Mouse (Mus musculus) hindbrain, embryonic 11.5 days (tissue): ENCODE measurements around the gene Abca3. TPM values are rescaled to one million over a fixed set of nuclear protein-coding genes. Genes with fewer than 3 reads are reported as not detected.
"Not testable (repeated sequence)": the region's sequence is repeated elsewhere in the genome, so short reads cannot be mapped to it uniquely, and the experiment has no call there.

ENCODE experiments used
- ATAC-seq: fragments of 200-750 bp; cut with Nextera tagmentation; 2 replicates; pipeline ENCODE4 v1.8.0; 2017; ENCODE audit warnings: mild to moderate bottlenecking, moderate TSS enrichment, moderate library complexity; ENCODE audit not compliant: low FRiP score
- DNase-seq: peaks from one replicate; pipeline ENCODE4 v3.0.0-alpha.2; 2015; ENCODE audit warnings: low spot score
- H3K27ac ChIP-seq: fragments of 300-500 bp; sonication (generic); 2 replicates; pipeline ENCODE4 v1.5.1; 2014; ENCODE audit warnings: mild to moderate bottlenecking, low read depth, low read length
- H3K27me3 ChIP-seq: fragments of 300-500 bp; sonication (generic); 2 replicates; pipeline ENCODE4 v1.6.1; 2014; ENCODE audit warnings: mild to moderate bottlenecking, low read length, moderate library complexity, mixed read lengths; ENCODE audit not compliant: control insufficient read depth, insufficient read depth
- H3K36me3 ChIP-seq: fragments of 300-500 bp; sonication (generic); 2 replicates; pipeline ENCODE4 v1.6.1; 2014; ENCODE audit warnings: mild to moderate bottlenecking, low read length, moderate library complexity, mixed read lengths; ENCODE audit not compliant: control insufficient read depth, insufficient read depth
- H3K4me1 ChIP-seq: fragments of 300-500 bp; sonication (generic); replicated peaks from 2 replicates; pipeline ENCODE4 v1.6.1; 2014; ENCODE audit warnings: low read length, mixed read lengths; ENCODE audit not compliant: control insufficient read depth, insufficient read depth
- H3K4me2 ChIP-seq: fragments of 300-500 bp; sonication (generic); replicated peaks from 2 replicates; pipeline ENCODE4 v1.6.1; 2014; ENCODE audit warnings: mild to moderate bottlenecking, low read depth, low read length
- H3K4me3 ChIP-seq: fragments of 300-500 bp; sonication (generic); 2 replicates; pipeline ENCODE4 v1.5.1; 2014; ENCODE audit warnings: low read depth, low read length
- H3K9ac ChIP-seq: fragments of 300-500 bp; sonication (generic); 2 replicates; pipeline ENCODE4 v1.6.1; 2014; ENCODE audit warnings: low read depth, low read length
- H3K9me3 ChIP-seq: fragments of 300-500 bp; sonication (generic); 2 replicates; pipeline ENCODE4 v1.6.1; 2016; ENCODE audit warnings: low read length; ENCODE audit not compliant: control insufficient read depth
- WGBS: fragments of 180-500 bp; shearing (Covaris S2); extraction: QIAGEN DNeasy Blood & Tissue Kit; methylation state at CpG from one replicate; pipeline ENCODE4 v1.1.7; 2014; 5-methylcytosine and 5-hydroxymethylcytosine counted together
- polyA plus RNA-seq: library from polyadenylated mRNA; unstranded; fragments of >200 nt; fragmentation: Nextera tagmentation; extraction: Ambion mirVana; gene quantifications from 2 replicates; pipeline ENCODE4 v1.2.1, GENCODE M21; 2014

The Abca3 gene
- polyA plus RNA-seq, 1 experiment from 2014 or later = 14.1 TPM

- Histone ChIP-seq H3K4me2 (peak overlapping the region; percentile 96), H3K4me1 (0 out of 2 replicates have a peak, but pooled peaks cover 5% of the 10 kb centered on the region), H3K27ac (no peak overlapping the region), H3K27me3 (no peaks in the 10 kb centered on the region), H3K9ac (no peak overlapping the region), H3K4me3 (peak overlapping the region; percentile 96; the same call in 1 of the 2 replicates), H3K9me3 (no peaks in the 10 kb centered on the region), H3K36me3 (peaks cover 6% of the 10 kb centered on the region)
- 89% methylated on average over 3 of the region's 3 CpGs for WGBS
- ATAC-seq = no peak
- no peak for DNase-seq
These were observed 64.4 kb downstream of the Abca3 start for GRCm38 (mm10) chr17:24416051-24416652.

- DNase-seq (no peak), ATAC-seq (no peak)
- WGBS = 95% methylated on average over 4 of the region's 4 CpGs
- Histone ChIP-seq H3K4me1 (no peaks in the 10 kb centered on the region), H3K4me2 (no peak overlapping the region), H3K27ac (no peak overlapping the region), H3K27me3 (no peaks in the 10 kb centered on the region), H3K9me3 (no peaks in the 10 kb centered on the region), H3K4me3 (no peak overlapping the region), H3K9ac (no peak overlapping the region), H3K36me3 (peaks cover 23% of the 10 kb centered on the region)
These were observed 71.4 kb downstream of the Abca3 start for GRCm38 (mm10) chr17:24423114-24423513.

GRCm38 (mm10) chr17:24424489-24424888, 72.7 kb downstream of the Abca3 start:
- 94% methylated on average over 5 of the region's 5 CpGs for WGBS
- H3K9ac ChIP-seq = no peak overlapping the region
- no peak for DNase-seq
- H3K4me3 ChIP-seq = no peak overlapping the region
- H3K27ac ChIP-seq = no peak overlapping the region
- H3K27me3 ChIP-seq = no peaks in the 10 kb centered on the region
- no peaks in the 10 kb centered on the region for H3K4me1 ChIP-seq
- H3K36me3 ChIP-seq = peaks cover 21% of the 10 kb centered on the region
- H3K9me3 ChIP-seq = no peaks in the 10 kb centered on the region
- no peak overlapping the region for H3K4me2 ChIP-seq
- no peak for ATAC-seq

GRCm38 (mm10) chr17:24425326-24425725, 73.6 kb downstream of the Abca3 start:
- H3K9me3 ChIP-seq, H3K4me2 ChIP-seq, H3K27me3 ChIP-seq, H3K4me1 ChIP-seq, H3K9ac ChIP-seq, DNase-seq, H3K27ac ChIP-seq, H3K4me3 ChIP-seq, ATAC-seq: not testable (repeated sequence)
- 99% methylated on average over 4 of the region's 8 CpGs for WGBS
- peaks cover 21% of the 10 kb centered on the region for H3K36me3 ChIP-seq

DNA sequence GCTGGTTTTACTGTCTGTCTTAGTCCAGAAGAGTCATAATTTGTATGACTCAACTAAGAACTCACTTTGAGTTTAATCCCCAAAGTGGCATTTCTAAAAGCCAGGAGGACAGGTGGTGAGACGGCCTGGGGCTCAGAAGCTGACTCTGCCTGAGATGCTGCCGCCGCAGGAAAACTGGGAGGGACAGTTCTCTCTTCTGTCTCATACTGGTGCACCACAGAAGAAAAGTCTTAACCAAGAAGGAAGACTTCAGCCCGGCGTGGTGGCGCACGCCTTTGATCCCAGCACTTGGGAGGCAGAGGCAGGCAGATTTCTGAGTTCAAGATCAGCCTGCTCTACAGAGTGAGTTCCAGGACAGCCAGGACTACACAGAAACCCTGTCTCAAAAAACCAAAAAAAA, 74.2 kb downstream of the Abca3 start:
- no peak overlapping the region for H3K27ac ChIP-seq

DNA sequence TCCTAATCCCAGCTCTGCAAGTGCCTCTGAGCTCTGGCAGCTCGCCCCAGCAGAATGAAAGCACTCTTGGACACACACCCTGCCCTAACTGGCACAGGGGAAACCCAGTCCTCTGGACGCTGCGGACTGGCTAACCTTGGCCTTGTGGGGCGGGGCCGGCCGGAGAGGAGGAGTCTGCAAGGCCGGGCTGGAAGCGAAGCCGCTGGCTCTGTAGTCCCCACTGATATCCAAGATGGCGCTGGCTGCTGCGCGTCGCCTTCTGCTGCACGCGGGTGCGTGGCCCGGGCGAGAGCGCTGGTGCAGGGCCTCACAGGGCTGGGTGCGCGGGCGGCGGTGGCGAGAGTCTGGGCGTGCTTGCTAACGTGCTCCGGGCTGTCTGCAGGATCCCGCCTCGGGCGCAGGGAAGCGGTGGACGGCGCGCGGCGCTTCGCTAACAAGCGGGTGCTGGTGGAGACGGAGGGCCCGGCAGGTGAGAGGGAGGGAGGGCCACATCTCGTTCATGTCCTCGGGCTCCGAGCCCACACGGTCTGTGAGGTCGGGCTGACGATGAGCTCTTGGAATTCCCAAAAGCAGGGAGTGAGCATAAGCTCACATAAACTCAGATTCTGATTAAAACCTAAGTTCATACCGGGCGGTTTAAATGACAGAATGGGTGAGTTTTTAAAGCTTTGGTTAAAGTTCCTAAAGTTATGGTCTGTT, 74.9 kb downstream of the Abca3 start, which contains the start of gene Eci1:
Eci1 (plus strand) TSS at position 171 of the 699 bp plus-strand sequence.
- H3K9ac ChIP-seq = peak within 1 kb of the TSS; percentile 80
- under 1% methylated on average over 47 of the region's 48 CpGs for WGBS
- H3K4me3 ChIP-seq = peak within 1 kb of the TSS; percentile 60
- peak within 1 kb of the TSS; percentile 64 for H3K4me2 ChIP-seq
- H3K27me3 ChIP-seq = no peaks in the 10 kb centered on the region
- H3K9me3 ChIP-seq = no peaks in the 10 kb centered on the region
- H3K4me1 ChIP-seq = no peaks in the 10 kb centered on the region
- peaks cover 13% of the 10 kb centered on the region for H3K36me3 ChIP-seq
- peak; percentile 91 for DNase-seq
- H3K27ac ChIP-seq = peak within 1 kb of the TSS; percentile 76
- peak; percentile 98 for ATAC-seq

More for the DNA sequence above, 74.2 kb downstream of the Abca3 start:
- H3K27me3 ChIP-seq = no peaks in the 10 kb centered on the region
- DNase-seq (no peak), ATAC-seq (no peak)
- no peaks in the 10 kb centered on the region for H3K4me1 ChIP-seq
- 90% methylated on average over 7 of the region's 7 CpGs for WGBS
- no peak overlapping the region for H3K9ac ChIP-seq
- peaks cover 20% of the 10 kb centered on the region for H3K36me3 ChIP-seq
- H3K4me3 ChIP-seq = no peak overlapping the region
- no peak overlapping the region for H3K4me2 ChIP-seq
- no peaks in the 10 kb centered on the region for H3K9me3 ChIP-seq

GRCm38 (mm10) chr17:24427170-24427557, 75.4 kb downstream of the Abca3 start:
- Histone ChIP-seq H3K4me1 (no peaks in the 10 kb centered on the region), H3K9me3 (no peaks in the 10 kb centered on the region), H3K27me3 (no peaks in the 10 kb centered on the region), H3K36me3 (peaks cover 10% of the 10 kb centered on the region), H3K27ac (0 out of 2 replicates have a peak overlapping the region, but pooled peaks have one; percentile 2), H3K9ac (peak overlapping the region; percentile 80), H3K4me3 (peak overlapping the region; percentile 60), H3K4me2 (peak overlapping the region; percentile 64)
- 11% methylated on average over 8 of the region's 8 CpGs for WGBS
- no peak for ATAC-seq
- DNase-seq = peak; percentile 33

DNA sequence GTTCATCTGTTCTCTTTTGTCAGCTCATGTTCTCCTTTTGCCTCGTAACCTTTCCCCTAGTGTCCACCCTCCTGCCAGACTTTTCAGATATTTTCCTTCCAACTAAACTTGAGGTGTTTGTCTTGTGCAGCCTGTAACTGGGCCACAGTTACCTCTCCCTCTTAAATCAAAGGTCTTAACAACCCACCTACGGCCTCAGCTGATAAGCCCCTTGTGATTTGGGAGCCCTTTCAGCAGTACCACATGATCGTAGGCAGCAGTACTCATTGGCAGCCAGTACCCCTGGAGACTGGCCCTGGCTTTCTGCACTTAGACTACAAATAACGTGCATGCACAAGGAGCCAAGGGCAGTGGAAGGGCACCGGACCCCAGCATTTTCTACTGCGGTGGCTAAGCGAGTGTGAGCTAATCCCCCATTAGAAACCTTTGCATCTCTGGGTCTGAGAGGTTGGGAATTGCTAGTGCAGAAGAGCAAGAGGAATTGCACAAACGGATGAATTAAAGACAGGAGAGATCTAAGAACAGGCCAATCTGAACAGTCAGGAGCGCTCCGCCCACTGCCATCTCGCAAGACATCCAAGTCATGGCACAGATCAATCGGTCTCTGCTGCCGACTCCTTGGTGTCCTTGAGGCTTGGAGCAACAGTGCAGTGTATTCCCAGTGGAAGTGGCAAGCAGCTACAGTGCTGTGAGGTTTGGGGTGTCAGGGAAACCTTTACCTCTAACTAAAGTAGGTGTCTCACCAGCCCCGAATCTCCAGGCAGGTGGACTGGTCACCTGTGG, 77.6 kb downstream of the Abca3 start:
- H3K27ac ChIP-seq = no peak overlapping the region
- H3K27me3 ChIP-seq = no peaks in the 10 kb centered on the region
- H3K4me1 ChIP-seq = no peaks in the 10 kb centered on the region
- H3K36me3 ChIP-seq = peaks cover 3% of the 10 kb centered on the region; the same call in 1 of the 2 replicates
- H3K4me3 ChIP-seq = no peak overlapping the region
- no peak overlapping the region for H3K4me2 ChIP-seq
- no peak for DNase-seq
- no peak for ATAC-seq
- WGBS = 90% methylated on average over 14 of the region's 14 CpGs
- H3K9ac ChIP-seq = no peak overlapping the region
- no peaks in the 10 kb centered on the region for H3K9me3 ChIP-seq
